ENCODE assay signal across 1 mouse cellular context in genomic region chr5:148546970-148547369, GRCm38 (mm10).
A peak's percentile ranks its signal among the peaks of the same experiment; 100 is the strongest.
TF ChIP-seq lines count a peak whose summit lies in the region.

No protein-coding gene starts in this region.

TF ChIP-seq in MEL, 35 proteins besides CTCF, POLR2A, EP300 and RAD21:
- TF ChIP-seq CHD1 (IDR thresholded peaks at IDR 0.05; ENCODE audit: low read depth, low read length), result no peak
- TF ChIP-seq MAFK (IDR thresholded peaks at IDR 0.05; ENCODE audit: borderline replicate concordance, low read depth, low read length), result 0 out of 2 replicates have a peak, but pooled peaks have one; percentile 7
